Mouse (Mus musculus): ENCODE measurements around the gene Paxx. TPM values are rescaled to one million over a fixed set of nuclear protein-coding genes. Genes with fewer than 3 reads are reported as not detected.

The Paxx gene
- polyA plus RNA-seq, 1 experiment from 2014 or later: 97.1 TPM

GRCm38 (mm10) chr2:25431308-25431855, 29.5 kb downstream of the Paxx start:
- Histone ChIP-seq H3K9me3 (no peaks in the 10 kb centered on the region), H3K9ac (peak overlapping the region; percentile 86), H3K27me3 (peaks cover 3% of the 10 kb centered on the region; the same call in 1 of the 2 replicates), H3K27ac (replicated peaks) (no peak overlapping the region), H3K4me2 (peak overlapping the region; percentile 74; the same call in 1 of the 2 replicates), H3K4me1 (replicated peaks) (peaks cover 36% of the 10 kb centered on the region), H3K36me3 (peaks cover 37% of the 10 kb centered on the region), H3K4me3 (no peak overlapping the region)
- ATAC-seq (ENCODE audit: low read depth): no peak
- 57% methylated on average over 6 of the region's 6 CpGs for WGBS

DNA sequence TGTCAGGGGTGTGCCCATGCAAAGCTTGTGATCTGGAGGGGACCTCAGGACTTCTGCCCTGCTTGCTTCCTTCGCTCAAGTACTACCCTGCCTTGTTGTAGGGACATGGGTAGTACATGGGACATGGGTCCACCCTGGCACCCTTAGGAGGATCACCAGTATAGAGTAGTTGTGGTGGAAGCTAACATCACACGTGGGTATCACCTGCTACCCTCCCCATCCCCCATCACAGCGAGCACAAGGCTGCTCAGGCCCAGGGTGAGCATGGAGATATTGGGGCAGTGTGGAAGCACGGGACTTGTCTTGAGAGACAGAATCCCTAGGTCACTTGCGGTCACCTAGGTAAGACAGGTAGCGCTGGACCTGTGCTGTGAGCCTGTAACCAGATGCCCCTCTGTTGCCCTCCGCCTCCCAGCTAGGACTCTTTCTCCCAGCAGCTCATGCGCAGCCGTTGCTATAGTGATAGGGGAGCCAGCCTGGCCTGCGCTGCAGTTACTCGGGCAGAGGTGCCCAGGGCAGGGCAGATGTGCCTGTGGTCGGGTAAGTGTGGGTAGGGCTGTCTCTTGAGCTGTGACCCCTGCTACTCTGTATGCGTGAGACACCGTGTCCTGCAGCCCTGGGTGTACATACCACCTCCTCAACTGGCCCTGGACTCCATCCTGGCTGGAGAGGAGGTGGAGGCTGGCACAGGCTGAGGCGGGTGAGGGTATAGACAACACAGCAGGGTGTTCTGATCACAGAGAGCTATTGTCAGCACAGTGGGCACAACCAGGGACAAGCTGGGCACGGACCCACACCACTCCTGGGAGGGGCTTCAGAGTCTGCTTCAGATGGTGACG, 30.3 kb downstream of the Paxx start:
- 61% methylated on average over 17 of the region's 17 CpGs for WGBS
- Histone ChIP-seq H3K9ac (peak overlapping the region; percentile 86), H3K27ac (replicated peaks) (peak overlapping the region; percentile 43)

GRCm38 (mm10) chr2:25429435-25430180, 31.3 kb downstream of the Paxx start:
- peak overlapping the region; percentile 74 for H3K4me2 ChIP-seq
- no peak for ATAC-seq (ENCODE audit: low read depth)
- H3K27ac ChIP-seq (replicated peaks): no peak overlapping the region
- peaks cover 20% of the 10 kb centered on the region for H3K36me3 ChIP-seq
- no peaks in the 10 kb centered on the region for H3K9me3 ChIP-seq
- peaks cover 21% of the 10 kb centered on the region for H3K27me3 ChIP-seq
- peaks cover 36% of the 10 kb centered on the region for H3K4me1 ChIP-seq (replicated peaks)
- H3K9ac ChIP-seq: peak overlapping the region; percentile 86
- peak overlapping the region; percentile 66 for H3K4me3 ChIP-seq
- 70% methylated on average over 5 of the region's 5 CpGs for WGBS

More for the DNA sequence above, 30.3 kb downstream of the Paxx start:
- peak overlapping the region; percentile 74 for H3K4me2 ChIP-seq
- no peaks in the 10 kb centered on the region for H3K9me3 ChIP-seq
- ATAC-seq (ENCODE audit: low read depth): no peak
- H3K4me1 ChIP-seq (replicated peaks): peaks cover 36% of the 10 kb centered on the region
- H3K4me3 ChIP-seq: no peak overlapping the region
- peaks cover 11% of the 10 kb centered on the region for H3K27me3 ChIP-seq
- H3K36me3 ChIP-seq: peaks cover 30% of the 10 kb centered on the region

- Histone ChIP-seq H3K36me3 (peaks cover 10% of the 10 kb centered on the region), H3K9ac (peak within 1 kb of the TSS; percentile 86), H3K4me3 (peak within 1 kb of the TSS; percentile 66), H3K27me3 (peaks cover 28% of the 10 kb centered on the region), H3K9me3 (no peaks in the 10 kb centered on the region), H3K27ac (replicated peaks) (peak within 1 kb of the TSS; percentile 90), H3K4me1 (replicated peaks) (peaks cover 36% of the 10 kb centered on the region), H3K4me2 (peak within 1 kb of the TSS; percentile 74)
- peak; percentile 90 for ATAC-seq (ENCODE audit: low read depth)
- WGBS: under 1% methylated on average over 69 of the region's 89 CpGs
Observed at GRCm38 (mm10) chr2:25428442-25429236, 32.3 kb downstream of the Paxx start, which contains the start of gene Abca2. Gene Abca2 (plus strand): TSS chr2:25428703.

GRCm38 (mm10) chr2:25427256-25427655, 33.6 kb downstream of the Paxx start:
- Histone ChIP-seq H3K4me3 (no peak overlapping the region), H3K9me3 (no peaks in the 10 kb centered on the region), H3K4me2 (no peak overlapping the region), H3K36me3 (no peaks in the 10 kb centered on the region), H3K27me3 (peaks cover 39% of the 10 kb centered on the region), H3K9ac (no peak overlapping the region), H3K4me1 (replicated peaks) (peaks cover 36% of the 10 kb centered on the region), H3K27ac (replicated peaks) (no peak overlapping the region)
- 91% methylated on average over 5 of the region's 5 CpGs for WGBS
- ATAC-seq (ENCODE audit: low read depth): no peak

DNA sequence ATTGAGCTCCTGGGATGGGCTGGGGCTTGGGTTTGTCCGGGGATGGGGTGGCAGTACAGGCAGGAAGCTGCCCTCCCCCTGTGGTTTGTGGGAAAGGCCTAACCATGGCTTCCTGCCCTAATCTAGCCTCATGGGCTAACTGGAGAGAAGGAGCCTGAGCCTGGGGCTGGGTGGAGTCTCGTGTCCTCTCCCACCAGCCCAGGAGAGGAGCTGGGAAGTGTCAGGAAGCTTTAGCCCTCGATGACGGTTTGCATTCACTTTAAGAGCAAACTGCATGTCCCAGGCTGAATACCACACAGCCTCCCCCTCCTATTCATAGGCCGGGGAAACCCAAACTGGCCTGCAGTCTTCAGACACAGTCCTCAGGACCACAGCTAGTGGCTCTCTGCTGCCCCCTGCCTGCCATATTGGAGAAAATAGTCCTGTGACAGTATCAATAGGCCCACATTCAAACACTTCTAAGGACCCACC, 34.1 kb downstream of the Paxx start:
- H3K9ac ChIP-seq: no peak overlapping the region
- no peak for ATAC-seq (ENCODE audit: low read depth)
- 38% methylated on average over 5 of the region's 5 CpGs for WGBS
- H3K4me1 ChIP-seq (replicated peaks): peaks cover 33% of the 10 kb centered on the region
- H3K4me2 ChIP-seq: no peak overlapping the region
- peaks cover 39% of the 10 kb centered on the region for H3K27me3 ChIP-seq
- H3K4me3 ChIP-seq: no peak overlapping the region
- H3K27ac ChIP-seq (replicated peaks): no peak overlapping the region
- no peaks in the 10 kb centered on the region for H3K36me3 ChIP-seq
- H3K9me3 ChIP-seq: no peaks in the 10 kb centered on the region

GRCm38 (mm10) chr2:25425481-25425880, 35.4 kb downstream of the Paxx start:
- H3K4me2 ChIP-seq: no peak overlapping the region
- WGBS: 47% methylated on average over 27 of the region's 27 CpGs
- no peak overlapping the region for H3K9ac ChIP-seq
- H3K36me3 ChIP-seq: no peaks in the 10 kb centered on the region
- H3K27ac ChIP-seq (replicated peaks): no peak overlapping the region
- H3K9me3 ChIP-seq: no peaks in the 10 kb centered on the region
- H3K4me3 ChIP-seq: no peak overlapping the region
- H3K4me1 ChIP-seq (replicated peaks): peaks cover 20% of the 10 kb centered on the region
- no peak for ATAC-seq (ENCODE audit: low read depth)
- peaks cover 39% of the 10 kb centered on the region for H3K27me3 ChIP-seq

DNA sequence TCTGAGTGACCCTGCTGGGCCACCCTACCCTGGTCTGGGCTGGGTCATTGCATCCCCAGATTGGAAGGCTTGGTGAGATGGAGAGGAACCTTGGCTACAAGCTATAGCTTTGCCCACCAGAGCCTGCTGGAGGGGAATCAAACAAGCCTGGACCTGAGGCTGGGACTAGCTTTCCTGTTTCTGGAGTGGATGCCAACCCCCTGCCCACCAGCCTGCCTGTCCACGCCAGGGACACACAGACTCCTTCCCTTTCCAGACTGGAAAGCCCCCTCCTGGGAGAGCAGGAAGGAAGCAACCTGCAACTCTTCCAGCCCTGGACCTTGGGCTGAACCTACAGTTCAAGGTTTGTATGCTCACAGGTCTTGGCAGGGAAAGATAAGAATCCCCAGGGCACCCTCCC, 37.3 kb downstream of the Paxx start:
- no peak for ATAC-seq (ENCODE audit: low read depth)

DNA sequence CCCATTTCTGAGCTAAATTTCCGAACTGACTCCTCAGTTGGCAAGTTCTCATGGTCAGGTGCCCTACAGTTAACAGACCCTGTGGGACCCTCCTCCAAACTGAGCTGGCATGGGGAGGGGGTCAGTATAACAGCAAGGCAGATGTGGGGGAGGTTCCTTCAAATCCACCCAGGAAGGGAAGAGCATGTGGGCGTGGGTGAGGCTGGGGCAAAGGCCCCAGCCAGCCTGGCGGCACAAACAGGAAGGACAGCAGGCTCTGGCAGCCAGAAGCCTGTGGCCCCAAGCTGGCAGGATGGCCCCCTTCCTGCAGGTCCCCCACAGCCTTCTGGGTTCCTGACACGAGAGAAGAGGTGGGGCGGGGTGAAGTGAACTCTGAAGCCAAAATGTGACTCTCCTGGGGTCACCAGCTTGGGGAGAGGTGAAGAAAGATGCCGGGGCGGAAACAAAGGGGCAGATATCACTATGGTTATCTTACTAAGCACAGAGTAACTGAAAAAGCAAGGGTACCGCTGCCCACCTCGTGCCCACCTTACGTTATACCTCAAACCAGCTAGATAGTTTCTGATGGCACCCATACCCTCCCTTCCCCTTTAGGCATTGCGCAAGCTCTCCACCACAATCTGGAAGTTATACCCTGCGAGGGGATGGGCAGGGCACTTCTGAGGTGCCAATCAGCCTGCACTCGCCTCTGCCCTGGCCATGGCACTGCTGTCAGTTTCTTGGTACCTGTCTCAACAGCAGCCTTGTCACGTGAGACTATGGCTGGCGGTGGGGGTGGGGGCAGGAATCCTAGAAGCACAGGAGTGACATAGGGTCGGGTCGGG, 38.1 kb downstream of the Paxx start, which contains the start of gene Fut7:
Gene Fut7 (plus strand): TSS at position 681 of the 824 bp plus-strand sequence.
- Histone ChIP-seq H3K4me2 (no peak within 1 kb of the TSS), H3K9ac (no peak within 1 kb of the TSS), H3K27me3 (peaks cover 39% of the 10 kb centered on the region), H3K36me3 (no peaks in the 10 kb centered on the region), H3K27ac (replicated peaks) (no peak within 1 kb of the TSS), H3K4me3 (no peak within 1 kb of the TSS), H3K4me1 (replicated peaks) (no peaks in the 10 kb centered on the region), H3K9me3 (no peaks in the 10 kb centered on the region)
- 74% methylated on average over 17 of the region's 17 CpGs for WGBS
- no peak for ATAC-seq (ENCODE audit: low read depth)

More for the DNA sequence above, 37.3 kb downstream of the Paxx start:
- 54% methylated on average over 1 of the region's 1 CpGs for WGBS
- H3K36me3 ChIP-seq: no peaks in the 10 kb centered on the region
- no peak overlapping the region for H3K9ac ChIP-seq
- H3K9me3 ChIP-seq: no peaks in the 10 kb centered on the region
- no peak overlapping the region for H3K4me2 ChIP-seq
- H3K4me3 ChIP-seq: no peak overlapping the region
- H3K27me3 ChIP-seq: peaks cover 39% of the 10 kb centered on the region
- H3K27ac ChIP-seq (replicated peaks): no peak overlapping the region
- peaks cover 4% of the 10 kb centered on the region; the same call in 1 of the 2 replicates for H3K4me1 ChIP-seq (replicated peaks)

DNA sequence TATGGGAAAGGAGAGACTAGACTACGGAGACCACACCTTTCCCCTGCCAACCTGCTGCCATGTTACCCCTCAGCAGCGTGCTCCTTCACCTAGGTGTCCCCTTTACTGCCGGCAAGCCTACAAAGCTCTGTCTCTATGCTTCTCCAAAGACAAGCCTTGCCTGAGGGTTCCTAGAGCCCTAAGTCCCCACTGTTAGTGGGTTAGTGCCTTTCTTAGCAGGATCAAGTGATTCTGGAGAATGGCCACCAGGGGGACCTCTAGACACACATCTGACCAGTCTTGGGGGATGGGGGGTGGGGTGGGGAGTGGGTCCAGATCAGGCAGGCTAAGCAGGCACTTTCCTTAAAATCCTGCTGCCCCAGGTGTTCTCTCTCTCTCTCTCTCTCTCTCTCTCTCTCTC, 39.0 kb downstream of the Paxx start:
- ATAC-seq (ENCODE audit: low read depth): peak; percentile 51
- WGBS: 19% methylated on average over 3 of the region's 3 CpGs
- Histone ChIP-seq H3K4me1 (replicated peaks) (peaks cover 6% of the 10 kb centered on the region), H3K36me3 (no peaks in the 10 kb centered on the region), H3K4me2 (no peak overlapping the region), H3K9ac (no peak overlapping the region), H3K27me3 (peaks cover 39% of the 10 kb centered on the region), H3K27ac (replicated peaks) (no peak overlapping the region), H3K9me3 (no peaks in the 10 kb centered on the region), H3K4me3 (no peak overlapping the region)

Measured in neural tube, embryonic 13.5 days (tissue).